Mouse (Mus musculus) hindbrain, embryonic 15.5 days (tissue): ENCODE results near the gene P2rx5. TPM values are rescaled to one million over a fixed set of nuclear protein-coding genes. Genes with fewer than 3 reads are reported as not detected.

ENCODE experiments used
- ATAC-seq: fragments of 200-750 bp; cut with Nextera tagmentation; 2 replicates; pipeline ENCODE4 v1.8.0; 2017; ENCODE audit warnings: low read depth, moderate number of reproducible peaks, moderate TSS enrichment; ENCODE audit not compliant: low FRiP score
- H3K27ac ChIP-seq: fragments of 300-500 bp; sonication (generic); replicated peaks from 2 replicates; pipeline ENCODE4 v1.5.1; 2015; ENCODE audit warnings: mild to moderate bottlenecking, inconsistent platforms
- H3K27me3 ChIP-seq: fragments of 300-500 bp; sonication (generic); 2 replicates; pipeline ENCODE4 v1.6.1; 2015; ENCODE audit warnings: control low read depth, inconsistent platforms
- H3K36me3 ChIP-seq: fragments of 300-500 bp; sonication (generic); 2 replicates; pipeline ENCODE4 v1.6.1; 2015; ENCODE audit warnings: control low read depth, inconsistent platforms
- H3K4me1 ChIP-seq: fragments of 300-500 bp; sonication (generic); replicated peaks from 2 replicates; pipeline ENCODE4 v1.6.1; 2015; ENCODE audit warnings: control low read depth, inconsistent platforms
- H3K4me2 ChIP-seq: fragments of 300-500 bp; sonication (generic); 2 replicates; pipeline ENCODE4 v1.6.1; 2015; ENCODE audit warnings: moderate library complexity, mild to moderate bottlenecking, inconsistent platforms
- H3K4me3 ChIP-seq: fragments of 300-500 bp; sonication (generic); 2 replicates; pipeline ENCODE4 v1.5.1; 2015; ENCODE audit warnings: mild to moderate bottlenecking, inconsistent platforms
- H3K9ac ChIP-seq: fragments of 300-500 bp; sonication (generic); 2 replicates; pipeline ENCODE4 v1.6.1; 2015; ENCODE audit warnings: inconsistent platforms
- H3K9me3 ChIP-seq: fragments of 300-500 bp; sonication (generic); 2 replicates; pipeline ENCODE4 v1.6.1; 2016; ENCODE audit warnings: control low read depth, inconsistent platforms
- WGBS: fragments of 180-500 bp; shearing (Covaris S2); methylation state at CpG from one replicate; pipeline ENCODE4 v1.1.7; 2015; 5-methylcytosine and 5-hydroxymethylcytosine counted together
- polyA plus RNA-seq: library from polyadenylated mRNA; unstranded; fragments of >200 nt; fragmentation: Nextera tagmentation; extraction: Ambion mirVana; gene quantifications from 2 replicates; pipeline ENCODE4 v1.2.1, GENCODE M21; 2015

Gene P2rx5
- 0.43 and 0.49 TPM in 2 replicates for polyA plus RNA-seq

- Histone ChIP-seq H3K36me3 (no peaks in the 10 kb centered on the region), H3K4me3 (peak within 1 kb of the TSS; percentile 47), H3K27me3 (peaks cover 16% of the 10 kb centered on the region; the same call in 1 of the 2 replicates), H3K9ac (peak within 1 kb of the TSS; percentile 49), H3K4me1 (peaks cover 14% of the 10 kb centered on the region), H3K27ac (no peak within 1 kb of the TSS), H3K4me2 (peak within 1 kb of the TSS; percentile 93), H3K9me3 (no peaks in the 10 kb centered on the region)
- ATAC-seq, result peak; percentile 79; the same call in 1 of the 2 replicates
- WGBS, result 3% methylated on average over 49 of the region's 49 CpGs
These were observed at the start of gene P2rx5 for GRCm38 (mm10) chr11:73159957-73160810. Gene P2rx5 (plus strand): TSS chr11:73160421.

- H3K4me3 ChIP-seq, result no peak overlapping the region
- H3K9me3 ChIP-seq, result no peaks in the 10 kb centered on the region
- 71% methylated on average over 6 of the region's 6 CpGs for WGBS
- H3K4me2 ChIP-seq, result no peak overlapping the region
- H3K36me3 ChIP-seq, result no peaks in the 10 kb centered on the region
- no peak overlapping the region for H3K27ac ChIP-seq
- no peaks in the 10 kb centered on the region for H3K27me3 ChIP-seq
- H3K9ac ChIP-seq, result no peak overlapping the region
- no peaks in the 10 kb centered on the region for H3K4me1 ChIP-seq
- no peak for ATAC-seq
These were observed 48.8 kb upstream of the P2rx5 start for GRCm38 (mm10) chr11:73111414-73111813.

- Histone ChIP-seq H3K4me3 (no peak overlapping the region), H3K9ac (no peak overlapping the region), H3K36me3 (no peaks in the 10 kb centered on the region), H3K4me2 (no peak overlapping the region), H3K27ac (no peak overlapping the region), H3K4me1 (no peaks in the 10 kb centered on the region), H3K9me3 (no peaks in the 10 kb centered on the region), H3K27me3 (no peaks in the 10 kb centered on the region)
- 84% methylated on average over 6 of the region's 6 CpGs for WGBS
- ATAC-seq, result no peak
These were observed 33.7 kb upstream of the P2rx5 start for GRCm38 (mm10) chr11:73126495-73126894.

- ATAC-seq, result no peak; the same call in 1 of the 2 replicates
- Histone ChIP-seq H3K4me3 (no peak overlapping the region), H3K9ac (no peak overlapping the region), H3K4me1 (no peaks in the 10 kb centered on the region), H3K36me3 (no peaks in the 10 kb centered on the region), H3K27me3 (no peaks in the 10 kb centered on the region), H3K9me3 (no peaks in the 10 kb centered on the region), H3K4me2 (no peak overlapping the region), H3K27ac (no peak overlapping the region)
- WGBS, result 84% methylated on average over 7 of the region's 7 CpGs
These were observed 29.2 kb upstream of the P2rx5 start for GRCm38 (mm10) chr11:73131020-73131419.

GRCm38 (mm10) chr11:73132999-73133398, 27.2 kb upstream of the P2rx5 start:
- no peak overlapping the region for H3K27ac ChIP-seq
- 96% methylated on average over 6 of the region's 6 CpGs for WGBS

GRCm38 (mm10) chr11:73134222-73134621, 26.0 kb upstream of the P2rx5 start:
- no peak overlapping the region for H3K27ac ChIP-seq
- ATAC-seq, result no peak
- 95% methylated on average over 5 of the region's 5 CpGs for WGBS

More at GRCm38 (mm10) chr11:73132999-73133398, 27.2 kb upstream of the P2rx5 start:
- Histone ChIP-seq H3K9ac (no peak overlapping the region), H3K9me3 (no peaks in the 10 kb centered on the region), H3K27me3 (no peaks in the 10 kb centered on the region), H3K4me3 (no peak overlapping the region), H3K4me1 (peaks cover 9% of the 10 kb centered on the region), H3K4me2 (no peak overlapping the region), H3K36me3 (no peaks in the 10 kb centered on the region)
- ATAC-seq, result no peak

GRCm38 (mm10) chr11:73136587-73136986, 23.6 kb upstream of the P2rx5 start:
- Histone ChIP-seq H3K27me3 (no peaks in the 10 kb centered on the region), H3K36me3 (no peaks in the 10 kb centered on the region), H3K9me3 (no peaks in the 10 kb centered on the region), H3K9ac (no peak overlapping the region), H3K27ac (no peak overlapping the region), H3K4me1 (peaks cover 14% of the 10 kb centered on the region), H3K4me2 (peak overlapping the region; percentile 93), H3K4me3 (peak overlapping the region; percentile 85; the same call in 1 of the 2 replicates)
- 91% methylated on average over 6 of the region's 6 CpGs for WGBS
- ATAC-seq, result no peak

More at GRCm38 (mm10) chr11:73134222-73134621, 26.0 kb upstream of the P2rx5 start:
- Histone ChIP-seq H3K4me3 (no peak overlapping the region), H3K4me1 (peaks cover 14% of the 10 kb centered on the region), H3K36me3 (no peaks in the 10 kb centered on the region), H3K4me2 (no peak overlapping the region), H3K9ac (no peak overlapping the region), H3K9me3 (no peaks in the 10 kb centered on the region), H3K27me3 (no peaks in the 10 kb centered on the region)

GRCm38 (mm10) chr11:73137116-73137515, 23.1 kb upstream of the P2rx5 start:
- Histone ChIP-seq H3K36me3 (no peaks in the 10 kb centered on the region), H3K27me3 (no peaks in the 10 kb centered on the region), H3K4me2 (peak overlapping the region; percentile 93), H3K9ac (peak overlapping the region; percentile 48), H3K4me1 (peaks cover 14% of the 10 kb centered on the region), H3K9me3 (no peaks in the 10 kb centered on the region), H3K27ac (no peak overlapping the region), H3K4me3 (peak overlapping the region; percentile 85)
- no peak for ATAC-seq
- WGBS, result 39% methylated on average over 11 of the region's 11 CpGs

- Histone ChIP-seq H3K36me3 (no peaks in the 10 kb centered on the region), H3K4me3 (peak within 1 kb of the TSS; percentile 85), H3K9me3 (no peaks in the 10 kb centered on the region), H3K4me1 (peaks cover 14% of the 10 kb centered on the region), H3K4me2 (peak within 1 kb of the TSS; percentile 93), H3K27me3 (no peaks in the 10 kb centered on the region), H3K9ac (peak within 1 kb of the TSS; percentile 50), H3K27ac (no peak within 1 kb of the TSS)
- WGBS, result under 1% methylated on average over 84 of the region's 84 CpGs
- peak; percentile 97 for ATAC-seq
These were observed 22.4 kb upstream of the P2rx5 start, which contains the start of gene Haspin for GRCm38 (mm10) chr11:73137591-73138501. Gene Haspin (minus strand): TSS chr11:73138294.

GRCm38 (mm10) chr11:73144261-73144681, 15.9 kb upstream of the P2rx5 start:
- Histone ChIP-seq H3K4me2 (no peak overlapping the region), H3K27me3 (no peaks in the 10 kb centered on the region), H3K9me3 (no peaks in the 10 kb centered on the region), H3K27ac (no peak overlapping the region), H3K4me3 (no peak overlapping the region), H3K36me3 (no peaks in the 10 kb centered on the region), H3K4me1 (no peaks in the 10 kb centered on the region), H3K9ac (no peak overlapping the region)
- ATAC-seq, result no peak
- 63% methylated on average over 1 of the region's 1 CpGs for WGBS

GRCm38 (mm10) chr11:73146026-73146974, 13.9 kb upstream of the P2rx5 start:
- no peak for ATAC-seq
- Histone ChIP-seq H3K4me1 (no peaks in the 10 kb centered on the region), H3K4me2 (no peak overlapping the region), H3K27ac (no peak overlapping the region), H3K9ac (no peak overlapping the region), H3K36me3 (no peaks in the 10 kb centered on the region), H3K27me3 (no peaks in the 10 kb centered on the region), H3K4me3 (no peak overlapping the region), H3K9me3 (no peaks in the 10 kb centered on the region)
- WGBS, result 58% methylated on average over 11 of the region's 11 CpGs
